Comparison of ENCODE assay signal across 14 mouse cellular contexts in the genomic region with DNA sequence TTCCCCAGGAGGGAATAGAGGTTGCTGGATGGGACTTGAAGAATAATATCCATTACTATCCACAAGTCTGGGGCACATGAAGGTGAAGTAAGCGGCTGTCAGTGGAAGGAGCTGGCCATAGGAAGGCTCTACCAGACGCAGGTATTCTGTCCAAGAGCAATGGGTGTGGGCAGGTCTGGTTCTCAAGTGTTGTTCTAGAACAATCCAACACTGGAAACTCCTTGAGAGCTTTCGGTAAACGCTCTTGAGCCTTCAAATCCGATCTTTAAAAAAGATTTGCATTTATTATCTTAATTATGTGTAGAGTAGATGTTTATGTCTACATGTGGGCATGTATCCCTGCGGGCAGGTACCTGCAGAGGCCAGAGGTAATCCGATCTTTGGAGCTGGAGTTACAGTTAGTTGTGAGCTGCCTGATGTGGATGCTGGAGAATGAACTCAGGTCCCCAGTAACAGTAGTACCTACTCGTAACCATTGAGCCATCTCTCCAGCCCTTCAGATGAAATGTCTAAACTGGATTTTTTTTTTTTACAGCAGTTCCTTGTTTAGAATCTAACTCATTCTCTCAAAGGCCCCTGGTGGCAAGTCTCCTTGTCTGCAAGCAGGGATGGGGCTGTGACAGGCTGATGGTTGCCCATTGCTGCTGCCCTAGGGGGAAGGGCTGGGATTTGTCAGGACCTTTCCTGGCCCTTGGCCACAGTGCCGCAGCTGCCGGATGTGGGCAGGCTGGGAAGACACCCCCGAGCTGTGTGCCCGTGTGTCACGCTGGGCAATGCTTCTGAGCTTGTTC. TPM values are rescaled to one million over a fixed set of nuclear protein-coding genes. Genes with fewer than 3 reads are reported as not detected.
A peak's percentile ranks its signal among the peaks of the same experiment; 100 is the strongest.
DNase-seq lines count a peak whose midpoint lies in the region; ATAC-seq and TF ChIP-seq lines count a peak whose summit lies in the region.
"Had no signal": no experiment of that assay in that cellular context is flagged by ENCODE, and none has a peak within 500 bp of the region (broad histone marks: within the 10 kb centered on the region; RNA-seq: fewer than 3 reads in every experiment).

No protein-coding gene starts in this region.

- no peak overlapping the region for H3K27ac ChIP-seq in hindbrain, embryonic 15.5 days (replicated peaks)
- no peak overlapping the region for H3K27ac ChIP-seq in hindbrain, embryonic 14.5 days
- no peak overlapping the region for H3K27ac ChIP-seq in midbrain, embryonic 16.5 days (ENCODE audit: low read length)
- H3K27ac ChIP-seq in midbrain, embryonic 11.5 days (ENCODE audit: low read depth, low read length) = no peak overlapping the region
- H3K27ac ChIP-seq: embryonic facial prominence, embryonic 12.5 days; forebrain, embryonic 15.5 days; limb, embryonic 12.5 days; stomach, postnatal 0 days had no signal

- TF ChIP-seq CTCF in Patski (IDR thresholded peaks at IDR 0.05) = no peak

- CTCF ChIA-PET in Patski (lab: Charles Lee) = interaction anchor here (1.2 to 1.8 kb wide), 2 partner anchors 9 to 21 kb away, joined by 3 to 4 read pairs; no protein-coding TSS in a partner anchor

- H3K9ac ChIP-seq in hindbrain, embryonic 15.5 days = no peak overlapping the region
- no peak overlapping the region for H3K9ac ChIP-seq in hindbrain, embryonic 14.5 days
- H3K9ac ChIP-seq in midbrain, embryonic 16.5 days (ENCODE audit: low read depth, low read length) = no peak overlapping the region
- H3K9ac ChIP-seq in midbrain, embryonic 11.5 days (ENCODE audit: low read length) = no peak overlapping the region
- H3K9ac ChIP-seq: embryonic facial prominence, embryonic 12.5 days; forebrain, embryonic 15.5 days; heart, embryonic 12.5 days; limb, embryonic 12.5 days had no signal

- H3K36me3 ChIP-seq in hindbrain, embryonic 15.5 days = peaks cover 11% of the 10 kb centered on the region
- H3K36me3 ChIP-seq in hindbrain, embryonic 14.5 days (replicated peaks; ENCODE audit: control insufficient read depth, insufficient read depth) = peaks cover 14% of the 10 kb centered on the region
- peaks cover 6% of the 10 kb centered on the region for H3K36me3 ChIP-seq in midbrain, embryonic 16.5 days (ENCODE audit: control insufficient read depth, insufficient read depth, low read length)
- no peaks in the 10 kb centered on the region for H3K36me3 ChIP-seq in midbrain, embryonic 11.5 days (ENCODE audit: control insufficient read depth, insufficient read depth, low read length)
- H3K36me3 ChIP-seq: embryonic facial prominence, embryonic 12.5 days; heart, embryonic 12.5 days; limb, embryonic 12.5 days had no signal

- in situ Hi-C loops in Patski (cut with MboI; ENCODE audit: low pct_unique_long_range_greater_than_20kb) = no loop called here

- no peaks in the 10 kb centered on the region for H3K4me1 ChIP-seq in hindbrain, embryonic 15.5 days (replicated peaks)
- H3K4me1 ChIP-seq in hindbrain, embryonic 14.5 days (replicated peaks; ENCODE audit: control insufficient read depth, insufficient read depth, low read length) = no peaks in the 10 kb centered on the region
- H3K4me1 ChIP-seq in midbrain, embryonic 16.5 days (ENCODE audit: control insufficient read depth, insufficient read depth, low read length) = no peaks in the 10 kb centered on the region
- no peaks in the 10 kb centered on the region for H3K4me1 ChIP-seq in midbrain, embryonic 11.5 days (ENCODE audit: control insufficient read depth, insufficient read depth, low read length)
- H3K4me1 ChIP-seq: forebrain, embryonic 15.5 days; heart, embryonic 12.5 days; limb, embryonic 12.5 days had no signal

- DNase-seq in hindbrain, embryonic 14.5 days (ENCODE audit: low spot score) = no peak
- no peak for DNase-seq in midbrain, embryonic 11.5 days (ENCODE audit: low spot score, missing footprints)
- DNase-seq in Patski (ENCODE audit: low read depth, low spot score) = no peak
- peak; percentile 54 for DNase-seq in lung, postnatal 36 days
- no peak for DNase-seq in kidney, postnatal 4 days
- DNase-seq: cerebellum, adult 8-10 months; kidney, adult 18-20 months had no signal

- ATAC-seq in hindbrain, embryonic 15.5 days (ENCODE audit: low FRiP score, low read depth) = peak; percentile 36; the same call in 1 of the 2 replicates
- no peak for ATAC-seq in hindbrain, embryonic 14.5 days (ENCODE audit: low FRiP score)
- ATAC-seq in midbrain, embryonic 16.5 days = 0 out of 2 replicates have a peak, but pooled peaks have one; percentile 19
- ATAC-seq in midbrain, embryonic 11.5 days (ENCODE audit: low FRiP score) = no peak
- ATAC-seq in Patski = peak; percentile 26
- ATAC-seq: forebrain, embryonic 15.5 days had no signal

- no peak overlapping the region for H3K4me3 ChIP-seq in hindbrain, embryonic 15.5 days
- no peak overlapping the region for H3K4me3 ChIP-seq in hindbrain, embryonic 14.5 days (replicated peaks; ENCODE audit: low read length)
- no peak overlapping the region for H3K4me3 ChIP-seq in midbrain, embryonic 16.5 days (ENCODE audit: low read depth, low read length)
- H3K4me3 ChIP-seq in midbrain, embryonic 11.5 days (ENCODE audit: low read depth, low read length) = no peak overlapping the region
- H3K4me3 ChIP-seq: embryonic facial prominence, embryonic 12.5 days; forebrain, embryonic 15.5 days; heart, embryonic 12.5 days; limb, embryonic 12.5 days had no signal

- H3K4me2 ChIP-seq in hindbrain, embryonic 15.5 days = no peak overlapping the region
- H3K4me2 ChIP-seq in hindbrain, embryonic 14.5 days (replicated peaks) = no peak overlapping the region
- no peak overlapping the region for H3K4me2 ChIP-seq in midbrain, embryonic 16.5 days (ENCODE audit: low read length)
- no peak overlapping the region for H3K4me2 ChIP-seq in midbrain, embryonic 11.5 days
- H3K4me2 ChIP-seq: embryonic facial prominence, embryonic 12.5 days; forebrain, embryonic 15.5 days; heart, embryonic 12.5 days; limb, embryonic 12.5 days had no signal

- POLR2A ChIA-PET in Patski (lab: Charles Lee) = interaction anchor here (0.7 kb wide), 1 partner anchor 39 kb away, joined by 3 read pairs; no protein-coding TSS in a partner anchor

- WGBS in hindbrain, embryonic 15.5 days = 78% methylated on average over 13 of the region's 13 CpGs
- 82% methylated on average over 13 of the region's 13 CpGs for WGBS in hindbrain, embryonic 14.5 days
- 74% methylated on average over 13 of the region's 13 CpGs for WGBS in midbrain, embryonic 16.5 days
- 87% methylated on average over 13 of the region's 13 CpGs for WGBS in midbrain, embryonic 11.5 days

- H3K27me3 ChIP-seq in hindbrain, embryonic 15.5 days = no peaks in the 10 kb centered on the region
- H3K27me3 ChIP-seq in hindbrain, embryonic 14.5 days (ENCODE audit: control insufficient read depth, insufficient read depth, low read length) = no peaks in the 10 kb centered on the region
- no peaks in the 10 kb centered on the region for H3K27me3 ChIP-seq in midbrain, embryonic 16.5 days (ENCODE audit: control insufficient read depth, insufficient read depth, low read depth, low read length)
- no peaks in the 10 kb centered on the region for H3K27me3 ChIP-seq in midbrain, embryonic 11.5 days (ENCODE audit: control insufficient read depth, insufficient read depth, low read length)
- no peaks in the 10 kb centered on the region for H3K27me3 ChIP-seq in Patski
- H3K27me3 ChIP-seq: embryonic facial prominence, embryonic 12.5 days; forebrain, embryonic 15.5 days; heart, embryonic 12.5 days; limb, embryonic 12.5 days had no signal

- H3K9me3 ChIP-seq in hindbrain, embryonic 15.5 days = no peaks in the 10 kb centered on the region
- no peaks in the 10 kb centered on the region for H3K9me3 ChIP-seq in hindbrain, embryonic 14.5 days (ENCODE audit: control insufficient read depth, low read length)
- no peaks in the 10 kb centered on the region for H3K9me3 ChIP-seq in midbrain, embryonic 16.5 days (replicated peaks; ENCODE audit: control insufficient read depth, low read length, poor library complexity, severe bottlenecking)
- H3K9me3 ChIP-seq in midbrain, embryonic 11.5 days (ENCODE audit: control insufficient read depth, low read length) = no peaks in the 10 kb centered on the region
- H3K9me3 ChIP-seq: embryonic facial prominence, embryonic 12.5 days; forebrain, embryonic 15.5 days; heart, embryonic 12.5 days; limb, embryonic 12.5 days had no signal

RNA-seq across cellular contexts. Expression of a gene that starts 11.9 kb away (rescaled TPM):
- 0.38 and 0.43 TPM in 2 replicates for polyA plus RNA-seq in hindbrain, embryonic 15.5 days (2015; fragmentation: Nextera tagmentation; extraction: Ambion mirVana)
- polyA plus RNA-seq in hindbrain, embryonic 14.5 days (2014; fragmentation: Nextera tagmentation; extraction: Ambion mirVana) = 0.17 and 0.52 TPM in 2 replicates
- 0.27 and 0.48 TPM in 2 replicates for polyA plus RNA-seq in midbrain, embryonic 16.5 days (2015; fragmentation: Nextera tagmentation; extraction: Ambion mirVana)
- polyA plus RNA-seq in midbrain, embryonic 11.5 days (2014; fragmentation: Nextera tagmentation; extraction: Ambion mirVana) = 0.25 TPM in 1 of 2 replicates, not detected in the other
- 0.05 TPM for polyA plus RNA-seq in Patski (2021)
- polyA plus RNA-seq: heart, embryonic 12.5 days had no signal

Comparison
In these comparisons a context has a peak if more than half of its experiments do, and no peak if none do; other contexts are left out.
1. ATAC-seq: peak in hindbrain, embryonic 15.5 days (single experiment), midbrain, embryonic 16.5 days (single experiment) and Patski (single experiment); none in hindbrain, embryonic 14.5 days (single experiment) and midbrain, embryonic 11.5 days (single experiment).